Mouse (Mus musculus) ovary, postnatal 10 days (tissue): Measurements from ENCODE around the gene Pgs1.

ENCODE experiments used
- DNase-seq: peaks from one replicate; pipeline ENCODE4 v3.0.0; 2022; ENCODE audit warnings: low spot score

Pgs1 gene

GRCm38 (mm10) chr11:117963091-117963793, 22.9 kb upstream of the Pgs1 start:
- peak; percentile 100 for DNase-seq

- DNase-seq: no peak
Observed at GRCm38 (mm10) chr11:117963872-117964271, 22.2 kb upstream of the Pgs1 start.

- no peak for DNase-seq
Observed at GRCm38 (mm10) chr11:117964294-117964693, 21.8 kb upstream of the Pgs1 start.

GRCm38 (mm10) chr11:117965052-117965451, 21.0 kb upstream of the Pgs1 start:
- DNase-seq: no peak

- no peak for DNase-seq
Observed at GRCm38 (mm10) chr11:117965561-117965981, 20.5 kb upstream of the Pgs1 start.

GRCm38 (mm10) chr11:117966506-117967100, 19.5 kb upstream of the Pgs1 start:
- no peak for DNase-seq

- DNase-seq: no peak
Observed at GRCm38 (mm10) chr11:117967249-117968015, 18.7 kb upstream of the Pgs1 start.

GRCm38 (mm10) chr11:117968016-117968671, 17.9 kb upstream of the Pgs1 start:
- no peak for DNase-seq

GRCm38 (mm10) chr11:117968716-117969099, 17.4 kb upstream of the Pgs1 start:
- no peak for DNase-seq

GRCm38 (mm10) chr11:117969100-117969944, 16.8 kb upstream of the Pgs1 start:
- DNase-seq: peak; percentile 94

GRCm38 (mm10) chr11:117969945-117970872, 15.9 kb upstream of the Pgs1 start, which contains the start of gene Socs3:
Gene Socs3, minus strand, starts transcription at chr11:117970047.
- DNase-seq: peak; percentile 93

- DNase-seq: no peak
Observed at GRCm38 (mm10) chr11:117971100-117971499, 15.0 kb upstream of the Pgs1 start.

- no peak for DNase-seq
Observed at GRCm38 (mm10) chr11:117971646-117972242, 14.3 kb upstream of the Pgs1 start.

- DNase-seq: no peak
Observed at GRCm38 (mm10) chr11:117972656-117973558, 13.2 kb upstream of the Pgs1 start.

- DNase-seq: no peak
Observed at GRCm38 (mm10) chr11:117973569-117973968, 12.5 kb upstream of the Pgs1 start.

- DNase-seq: no peak
Observed at GRCm38 (mm10) chr11:117974327-117975125, 11.6 kb upstream of the Pgs1 start.

GRCm38 (mm10) chr11:117975211-117975967, 10.7 kb upstream of the Pgs1 start:
- no peak for DNase-seq
